Mouse (Mus musculus) megakaryocyte-erythroid progenitor cell, adult 5-6 weeks (primary cell): ENCODE data around the gene Aven. TPM values are rescaled to one million over a fixed set of nuclear protein-coding genes. Genes with fewer than 3 reads are reported as not detected.

Experiments used
- ATAC-seq: replicated peaks from 2 replicates; pipeline ENCODE4 v1.8.0; 2016; ENCODE audit warnings: mild to moderate bottlenecking, inconsistent platforms; ENCODE audit not compliant: severe bottlenecking, poor library complexity, low FRiP score, low TSS enrichment
- total RNA-seq, 2 experiments: library from RNA; stranded (forward) in 1 of 2; stranded (reverse) in 1 of 2; fragments of 200-1000, 215-1000 nt in 1 of 2; fragments of >200 nt in 1 of 2; fragmentation: Nextera tagmentation in 1 of 2; gene quantifications; 2 replicates each; pipeline ENCODE4 v1.2.3; 2014 to 2017

Aven gene
- total RNA-seq, 2 experiments from 2014 or later, result 27.4 to 48.4 TPM

GRCm38 (mm10) chr2:112617206-112617605, 124.4 kb downstream of the Aven start:
- ATAC-seq, result no peak

- no peak; the same call in 1 of the 2 replicates for ATAC-seq
Measured at GRCm38 (mm10) chr2:112625156-112625555, 132.4 kb downstream of the Aven start.

GRCm38 (mm10) chr2:112630669-112631068, 137.9 kb downstream of the Aven start:
- no peak for ATAC-seq

- no peak for ATAC-seq
Measured at GRCm38 (mm10) chr2:112632536-112632935, 139.8 kb downstream of the Aven start.

GRCm38 (mm10) chr2:112637206-112637605, 144.4 kb downstream of the Aven start:
- no peak for ATAC-seq

GRCm38 (mm10) chr2:112653836-112654235, 161.1 kb downstream of the Aven start:
- no peak for ATAC-seq

- no peak for ATAC-seq
Measured at GRCm38 (mm10) chr2:112656131-112656530, 163.4 kb downstream of the Aven start.

- no peak for ATAC-seq
Measured at GRCm38 (mm10) chr2:112669461-112669860, 176.7 kb downstream of the Aven start.

- ATAC-seq, result no peak
Measured at GRCm38 (mm10) chr2:112676175-112676574, 183.4 kb downstream of the Aven start.

GRCm38 (mm10) chr2:112676721-112677120, 184.0 kb downstream of the Aven start:
- peak; percentile 75 for ATAC-seq

- ATAC-seq, result no peak
Measured at GRCm38 (mm10) chr2:112677246-112677645, 184.5 kb downstream of the Aven start.

GRCm38 (mm10) chr2:112681817-112682216, 189.1 kb downstream of the Aven start:
- 0 out of 2 replicates have a peak, but pooled peaks have one; percentile 37 for ATAC-seq

Other genes starting within 250 kb of the Aven start
- gene Nutm1, start 233.7 kb upstream of the Aven start, total RNA-seq (2014; fragmentation: Nextera tagmentation), result not detected in 2 replicates
- 0.42 TPM in 1 of 2 replicates, not detected in the other for gene Nutm1, start 233.7 kb upstream of the Aven start, total RNA-seq (2017)
- 165 and 205 TPM in 2 replicates for gene Nop10, start 231.0 kb upstream of the Aven start, total RNA-seq (2014; fragmentation: Nextera tagmentation)
- 238 and 272 TPM in 2 replicates for gene Nop10, start 231.0 kb upstream of the Aven start, total RNA-seq (2017)
- 44.5 and 62.2 TPM in 2 replicates for gene Slc12a6, start 227.1 kb upstream of the Aven start, total RNA-seq (2014; fragmentation: Nextera tagmentation)
- gene Slc12a6, start 227.1 kb upstream of the Aven start, total RNA-seq (2017), result 41.3 and 53.0 TPM in 2 replicates
- gene Gm21985, start 226.7 kb upstream of the Aven start, total RNA-seq (2014; fragmentation: Nextera tagmentation), result 0.74 and 2.5 TPM in 2 replicates
- 1.6 TPM in 1 of 2 replicates, not detected in the other for gene Gm21985, start 226.7 kb upstream of the Aven start, total RNA-seq (2017)
- 77.4 and 77.7 TPM in 2 replicates for gene Emc4, start 124.9 kb upstream of the Aven start, total RNA-seq (2014; fragmentation: Nextera tagmentation)
- 79.5 and 97.8 TPM in 2 replicates for gene Emc4, start 124.9 kb upstream of the Aven start, total RNA-seq (2017)
- gene Katnbl1, start 113.8 kb upstream of the Aven start, total RNA-seq (2014; fragmentation: Nextera tagmentation), result 17.0 and 20.8 TPM in 2 replicates
- 20.1 and 27.8 TPM in 2 replicates for gene Katnbl1, start 113.8 kb upstream of the Aven start, total RNA-seq (2017)
- 13.8 and 14.7 TPM in 2 replicates for gene Emc7, start 38.0 kb upstream of the Aven start, total RNA-seq (2014; fragmentation: Nextera tagmentation)
- 9.7 and 10.5 TPM in 2 replicates for gene Emc7, start 38.0 kb upstream of the Aven start, total RNA-seq (2017)
- not detected in 2 replicates for gene Chrm5, start 12.2 kb upstream of the Aven start, total RNA-seq (2014; fragmentation: Nextera tagmentation)
- not detected in 2 replicates for gene Chrm5, start 12.2 kb upstream of the Aven start, total RNA-seq (2017)